Mouse (Mus musculus): ENCODE results near the gene Kcnip1.

DNA sequence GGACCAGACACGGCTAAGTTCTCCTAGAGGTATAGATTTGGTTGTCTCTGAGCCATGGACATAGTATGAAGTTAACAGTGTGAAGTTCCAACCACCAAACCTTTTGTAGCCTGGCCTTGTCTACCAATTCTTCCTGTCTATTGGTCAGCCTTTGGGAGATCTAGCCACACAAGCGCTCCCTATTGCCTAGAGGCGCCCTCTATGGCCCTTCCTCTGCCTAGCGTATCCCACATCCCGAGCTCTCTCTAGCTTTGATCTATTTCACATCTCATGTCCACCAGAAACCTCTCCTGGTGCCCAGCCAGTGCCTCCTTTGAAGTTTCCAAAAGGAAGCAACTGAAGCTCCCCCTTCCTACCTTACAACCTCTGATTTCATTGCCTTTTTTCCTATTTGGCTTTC lies 147.0 kb downstream of the Kcnip1 start:
- TF ChIP-seq POLR2A (IDR thresholded peaks at IDR 0.05; ENCODE audit: insufficient read depth, low read depth, low read length) (no peak), CTCF (IDR thresholded peaks at IDR 0.05; ENCODE audit: insufficient read depth, low read depth, low read length) (no peak)
